Mouse (Mus musculus) liver, adult 2 months (tissue): ENCODE measurements around the gene Il17re. TPM values are rescaled to one million over a fixed set of nuclear protein-coding genes. Genes with fewer than 3 reads are reported as not detected.

Experiments used
- DNase-seq: peaks from one replicate; pipeline ENCODE4 v3.0.0-alpha.2; 2011; ENCODE audit warnings: low read depth, low spot score; ENCODE audit errors: extremely low read depth
- H3K27ac ChIP-seq: fragments of 200-500 bp; replicated peaks from 2 replicates; pipeline ENCODE4 v1.5.1; 2012; ENCODE audit warnings: low read depth, mild to moderate bottlenecking, control low read depth, inconsistent platforms, low read length; ENCODE audit not compliant: insufficient read depth
- H3K27me3 ChIP-seq: fragments of 200-500 bp; 2 replicates; pipeline ENCODE4 v1.6.1; 2012; ENCODE audit warnings: mild to moderate bottlenecking, moderate library complexity, low read length, inconsistent platforms; ENCODE audit not compliant: control insufficient read depth, insufficient read depth
- H3K36me3 ChIP-seq: fragments of 200-500 bp; 2 replicates; pipeline ENCODE4 v1.6.1; 2012; ENCODE audit warnings: low read length, inconsistent platforms; ENCODE audit not compliant: control insufficient read depth, insufficient read depth
- H3K4me1 ChIP-seq: fragments of 200-500 bp; 2 replicates; pipeline ENCODE4 v1.6.1; 2011; ENCODE audit warnings: low read length; ENCODE audit not compliant: control insufficient read depth, insufficient read depth
- H3K4me3 ChIP-seq: fragments of 200-500 bp; 2 replicates; pipeline ENCODE4 v1.5.1; 2011; ENCODE audit warnings: low read depth, mild to moderate bottlenecking, control low read depth, low read length, moderate library complexity; ENCODE audit not compliant: insufficient read depth
- H3K79me2 ChIP-seq: fragments of 200-500 bp; 2 replicates; pipeline ENCODE4 v1.6.1; 2012; ENCODE audit warnings: inconsistent platforms, mild to moderate bottlenecking, low read length, moderate library complexity; ENCODE audit not compliant: control insufficient read depth, insufficient read depth
- H3K9ac ChIP-seq: fragments of 200-500 bp; 2 replicates; pipeline ENCODE4 v1.6.1; 2012; ENCODE audit warnings: low read depth, mild to moderate bottlenecking, control low read depth, inconsistent platforms, low read length
- CTCF ChIP-seq: fragments of 200-500 bp; IDR thresholded peaks from 2 replicates; pipeline ENCODE4 v1.5.1; 2011; ENCODE audit warnings: low read depth, low read length, control low read depth
- POLR2A ChIP-seq: fragments of 200-500 bp; IDR thresholded peaks from 2 replicates; pipeline ENCODE4 v1.6.1; 2011; ENCODE audit warnings: low read length, control low read depth; ENCODE audit not compliant: insufficient read depth; ENCODE audit errors: extremely low read depth
- WGBS: fragments of 180-500 bp; shearing (Covaris S2); methylation state at CpG from one replicate; pipeline ENCODE4 v1.1.7; 2018; 5-methylcytosine and 5-hydroxymethylcytosine counted together
- polyA plus RNA-seq: library from polyadenylated mRNA; depleted of rRNA; stranded (reverse); fragments of >200 nt; gene quantifications from 2 replicates; pipeline ENCODE4 v1.2.3, GENCODE M21; 2012
- total RNA-seq: library from RNA; depleted of rRNA; stranded (reverse); fragments of >200 nt; gene quantifications from 2 replicates; pipeline ENCODE4 v1.2.3, GENCODE M21; 2014

Il17re gene
- total and polyA plus RNA-seq, 2 experiments = 0.26 to 0.46 TPM

DNA sequence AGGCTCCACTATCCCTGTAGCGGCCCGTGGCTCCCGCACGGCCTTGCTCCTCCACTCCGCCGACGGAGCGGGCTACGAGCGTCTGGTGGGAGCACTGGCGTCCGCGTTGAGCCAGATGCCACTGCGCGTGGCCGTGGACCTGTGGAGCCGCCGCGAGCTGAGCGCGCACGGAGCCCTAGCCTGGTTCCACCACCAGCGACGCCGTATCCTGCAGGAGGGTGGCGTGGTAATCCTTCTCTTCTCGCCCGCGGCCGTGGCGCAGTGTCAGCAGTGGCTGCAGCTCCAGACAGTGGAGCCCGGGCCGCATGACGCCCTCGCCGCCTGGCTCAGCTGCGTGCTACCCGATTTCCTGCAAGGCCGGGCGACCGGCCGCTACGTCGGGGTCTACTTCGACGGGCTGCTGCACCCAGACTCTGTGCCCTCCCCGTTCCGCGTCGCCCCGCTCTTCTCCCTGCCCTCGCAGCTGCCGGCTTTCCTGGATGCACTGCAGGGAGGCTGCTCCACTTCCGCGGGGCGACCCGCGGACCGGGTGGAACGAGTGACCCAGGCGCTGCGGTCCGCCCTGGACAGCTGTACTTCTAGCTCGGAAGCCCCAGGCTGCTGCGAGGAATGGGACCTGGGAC, 24.3 kb downstream of the Il17re start:
- peaks cover 26% of the 10 kb centered on the region for H3K4me1 ChIP-seq
- H3K4me3 ChIP-seq = peak overlapping the region; percentile 90
- no peak for DNase-seq
- H3K79me2 ChIP-seq = peaks cover 5% of the 10 kb centered on the region; the same call in 1 of the 2 replicates
- peak overlapping the region; percentile 95 for H3K9ac ChIP-seq
- TF ChIP-seq POLR2A (0 out of 2 replicates have a peak, but pooled peaks have one; percentile 77), CTCF (0 out of 2 replicates have a peak, but pooled peaks have one; percentile 21)
- no peaks in the 10 kb centered on the region for H3K36me3 ChIP-seq
- 1% methylated on average over 64 of the region's 65 CpGs for WGBS
- H3K27ac ChIP-seq = peak overlapping the region; percentile 89
- no peaks in the 10 kb centered on the region for H3K27me3 ChIP-seq

- TF ChIP-seq CTCF (no peak), POLR2A (no peak; the same call in 1 of the 2 replicates)
- Histone ChIP-seq H3K79me2 (peaks cover 5% of the 10 kb centered on the region; the same call in 1 of the 2 replicates), H3K9ac (peak within 1 kb of the TSS; percentile 95), H3K27ac (peak within 1 kb of the TSS; percentile 89), H3K4me3 (peak within 1 kb of the TSS; percentile 90), H3K36me3 (no peaks in the 10 kb centered on the region), H3K4me1 (peaks cover 28% of the 10 kb centered on the region), H3K27me3 (no peaks in the 10 kb centered on the region)
- under 1% methylated on average over 26 of the region's 26 CpGs for WGBS
- DNase-seq = peak; percentile 96
These were observed 24.9 kb downstream of the Il17re start, which contains the start of gene Creld1 for GRCm38 (mm10) chr6:113483100-113483615. Creld1 (plus strand) TSS chr6:113483297.

DNA sequence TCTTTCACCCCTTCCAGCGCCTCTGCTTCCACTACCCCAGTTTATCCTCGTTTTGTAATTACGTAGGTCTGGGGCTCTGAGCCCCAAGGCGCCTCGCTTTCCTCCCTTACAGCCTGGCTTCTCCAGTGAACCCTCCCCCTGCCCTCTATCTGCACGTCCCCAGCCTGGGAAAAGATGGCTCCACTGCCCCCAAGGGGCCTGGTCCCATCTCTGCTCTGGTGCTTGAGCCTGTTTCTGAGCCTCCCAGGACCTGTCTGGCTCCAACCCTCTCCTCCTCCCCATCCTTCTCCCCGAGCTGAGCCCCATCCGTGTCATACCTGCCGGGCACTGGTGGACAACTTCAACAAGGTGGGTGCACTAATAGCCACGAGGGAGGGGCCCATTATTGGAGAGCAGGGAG, 25.4 kb downstream of the Il17re start:
- WGBS = 4% methylated on average over 10 of the region's 10 CpGs
- H3K27ac ChIP-seq = peak overlapping the region; percentile 80

GRCm38 (mm10) chr6:113487125-113487576, 28.9 kb downstream of the Il17re start:
- peak; percentile 96 for DNase-seq
- Histone ChIP-seq H3K36me3 (peaks cover 12% of the 10 kb centered on the region; the same call in 1 of the 2 replicates), H3K9ac (peak overlapping the region; percentile 4; the same call in 1 of the 2 replicates), H3K4me3 (no peak overlapping the region), H3K79me2 (peaks cover 5% of the 10 kb centered on the region; the same call in 1 of the 2 replicates), H3K27ac (peak overlapping the region; percentile 78), H3K4me1 (peaks cover 14% of the 10 kb centered on the region), H3K27me3 (no peaks in the 10 kb centered on the region)
- WGBS = 21% methylated on average over 7 of the region's 7 CpGs
- no peak for TF ChIP-seq POLR2A
- TF ChIP-seq CTCF = no peak

More for the DNA sequence above, 25.4 kb downstream of the Il17re start:
- Histone ChIP-seq H3K27me3 (no peaks in the 10 kb centered on the region), H3K4me1 (peaks cover 28% of the 10 kb centered on the region), H3K79me2 (peaks cover 5% of the 10 kb centered on the region; the same call in 1 of the 2 replicates), H3K36me3 (peaks cover 3% of the 10 kb centered on the region; the same call in 1 of the 2 replicates), H3K9ac (peak overlapping the region; percentile 71), H3K4me3 (peak overlapping the region; percentile 63)
- no peak for TF ChIP-seq CTCF
- no peak for TF ChIP-seq POLR2A
- no peak for DNase-seq

DNA sequence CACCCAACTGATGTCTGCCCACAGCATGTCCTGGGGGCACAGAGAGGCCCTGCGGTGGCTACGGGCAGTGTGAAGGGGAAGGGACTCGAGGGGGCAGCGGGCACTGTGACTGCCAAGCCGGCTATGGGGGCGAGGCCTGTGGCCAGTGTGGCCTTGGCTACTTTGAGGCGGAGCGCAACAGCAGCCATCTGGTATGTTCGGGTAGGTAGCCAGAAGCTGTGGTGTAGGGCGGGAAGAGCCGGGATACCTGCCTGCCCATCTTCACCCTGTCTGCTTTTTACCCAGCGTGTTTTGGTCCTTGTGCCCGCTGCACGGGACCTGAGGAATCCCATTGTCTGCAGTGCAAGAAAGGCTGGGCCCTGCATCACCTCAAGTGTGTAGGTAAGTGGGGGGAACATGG, 31.1 kb downstream of the Il17re start:
- Histone ChIP-seq H3K4me3 (no peak overlapping the region), H3K9ac (no peak overlapping the region), H3K4me1 (peaks cover 14% of the 10 kb centered on the region), H3K79me2 (no peaks in the 10 kb centered on the region; the same call in 1 of the 2 replicates), H3K27me3 (no peaks in the 10 kb centered on the region), H3K27ac (no peak overlapping the region), H3K36me3 (peaks cover 12% of the 10 kb centered on the region; the same call in 1 of the 2 replicates)
- TF ChIP-seq CTCF = no peak
- no peak for TF ChIP-seq POLR2A
- 96% methylated on average over 14 of the region's 14 CpGs for WGBS
- no peak for DNase-seq
